Mouse (Mus musculus) forebrain, embryonic 10.5 days (tissue): ENCODE measurements around the gene Gabra5. TPM values are rescaled to one million over a fixed set of nuclear protein-coding genes. Genes with fewer than 3 reads are reported as not detected.

Experiments used
- DNase-seq: peaks from one replicate; pipeline ENCODE4 v3.0.0-alpha.2; 2017; ENCODE audit warnings: low spot score; ENCODE audit errors: extremely low spot score
- H3K27ac ChIP-seq: fragments of 300-500 bp; sonication (generic); 2 replicates; pipeline ENCODE4 v1.5.1; 2016; ENCODE audit warnings: mild to moderate bottlenecking
- H3K27me3 ChIP-seq: fragments of 300-500 bp; sonication (generic); 2 replicates; pipeline ENCODE4 v1.6.1; 2016; ENCODE audit warnings: mild to moderate bottlenecking; ENCODE audit not compliant: poor library complexity, severe bottlenecking
- H3K36me3 ChIP-seq: fragments of 300-500 bp; sonication (generic); replicated peaks from 2 replicates; pipeline ENCODE4 v1.6.1; 2016; ENCODE audit warnings: mild to moderate bottlenecking, moderate library complexity
- H3K4me1 ChIP-seq: fragments of 300-500 bp; sonication (generic); 2 replicates; pipeline ENCODE4 v1.6.1; 2016
- H3K4me3 ChIP-seq: fragments of 300-500 bp; sonication (generic); 2 replicates; pipeline ENCODE4 v1.5.1; 2016; ENCODE audit warnings: mild to moderate bottlenecking, moderate library complexity
- H3K9me3 ChIP-seq: fragments of 300-500 bp; sonication (generic); 2 replicates; pipeline ENCODE4 v1.6.1; 2016; ENCODE audit warnings: mild to moderate bottlenecking, moderate library complexity
- WGBS: fragments of 180-500 bp; shearing (Covaris S2); methylation state at CpG from one replicate; pipeline ENCODE4 v1.1.7; 2016; 5-methylcytosine and 5-hydroxymethylcytosine counted together
- polyA plus RNA-seq: library from polyadenylated mRNA; unstranded; fragments of >200 nt; fragmentation: Nextera tagmentation; extraction: Ambion mirVana; gene quantifications from 2 replicates; pipeline ENCODE4 v1.2.1, GENCODE M21; 2016

Gene Gabra5
- 0.16 and 0.36 TPM in 2 replicates for polyA plus RNA-seq

DNA sequence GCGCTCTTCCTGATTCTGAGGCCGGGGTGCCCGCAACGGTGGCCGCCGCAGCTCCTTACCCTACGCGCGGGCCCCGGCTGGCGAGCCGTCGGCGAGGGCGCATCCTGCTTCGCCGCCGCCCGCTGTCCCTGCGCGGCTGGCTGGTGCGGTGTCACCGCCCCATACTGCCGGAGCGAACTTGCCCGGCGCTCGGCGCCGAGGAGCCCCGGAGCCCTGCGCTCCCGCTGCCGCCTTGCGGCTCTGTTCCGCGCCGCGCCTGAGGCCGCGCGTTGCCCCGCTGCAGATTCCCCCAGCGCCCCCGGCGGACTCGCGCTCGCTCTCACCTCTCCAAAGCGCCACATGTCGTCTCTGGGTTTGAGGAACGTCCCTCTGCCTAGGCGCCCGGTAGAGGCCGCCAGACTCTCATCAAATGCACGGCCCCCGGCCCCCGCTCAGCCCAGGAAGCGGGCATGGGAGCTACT, at the start of gene Gabra5:
Gene Gabra5 (minus strand): TSS at position 379 of the 461 bp plus-strand sequence.
- under 1% methylated on average over 59 of the region's 59 CpGs for WGBS

DNA sequence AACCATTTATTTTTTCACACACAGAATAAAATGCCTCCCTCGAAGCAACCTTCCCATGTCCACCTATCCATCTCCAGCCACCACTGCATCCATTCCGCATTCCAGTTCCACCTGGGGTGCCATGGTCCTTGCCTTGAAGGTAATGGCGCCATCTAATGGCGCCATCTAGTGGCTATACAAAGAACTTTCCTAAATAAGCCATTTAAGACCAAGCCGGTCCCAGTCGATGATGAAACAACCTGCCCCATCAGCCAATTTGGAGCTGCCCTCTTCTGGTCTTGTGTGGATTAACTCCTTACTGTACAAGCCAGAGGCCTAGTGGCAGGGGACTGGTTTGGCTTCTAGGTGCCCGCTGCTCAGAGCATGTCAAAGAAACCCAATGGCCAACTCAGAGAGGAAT, 28.7 kb upstream of the Gabra5 start:
- WGBS: 19% methylated on average over 7 of the region's 7 CpGs
- DNase-seq: peak; percentile 17
- no peaks in the 10 kb centered on the region for H3K36me3 ChIP-seq
- H3K4me1 ChIP-seq: no peaks in the 10 kb centered on the region
- no peaks in the 10 kb centered on the region for H3K27me3 ChIP-seq
- H3K4me3 ChIP-seq: no peak overlapping the region
- no peak overlapping the region for H3K27ac ChIP-seq
- H3K9me3 ChIP-seq: no peaks in the 10 kb centered on the region

More for the DNA sequence above, at the start of gene Gabra5:
- DNase-seq: peak; percentile 64
- peaks cover 14% of the 10 kb centered on the region for H3K4me1 ChIP-seq
- H3K27me3 ChIP-seq: peaks cover 57% of the 10 kb centered on the region
- no peaks in the 10 kb centered on the region for H3K9me3 ChIP-seq
- no peak within 1 kb of the TSS; the same call in 1 of the 2 replicates for H3K27ac ChIP-seq
- H3K36me3 ChIP-seq: no peaks in the 10 kb centered on the region
- peak within 1 kb of the TSS; percentile 57 for H3K4me3 ChIP-seq

DNA sequence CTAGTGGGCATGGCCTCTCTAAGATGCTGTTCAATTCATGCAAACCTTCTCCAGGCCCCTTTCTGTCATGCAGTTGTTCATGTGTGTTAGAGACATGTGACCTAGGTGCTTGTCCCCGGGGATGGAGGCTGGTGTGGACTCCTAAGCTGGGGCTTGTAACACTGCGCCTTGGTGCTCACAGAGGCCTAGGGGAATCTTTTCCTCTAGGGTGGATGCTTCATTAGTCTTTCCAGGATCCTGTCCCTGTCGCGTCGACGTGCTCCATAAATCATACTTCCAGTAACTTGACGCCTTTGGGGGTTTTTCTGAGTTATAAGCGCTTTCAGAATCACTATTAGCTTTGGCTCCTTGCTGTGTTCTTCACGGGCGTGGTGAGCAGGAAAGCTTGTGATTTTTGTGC, 22.8 kb upstream of the Gabra5 start:
- no peak overlapping the region for H3K27ac ChIP-seq
- H3K36me3 ChIP-seq: no peaks in the 10 kb centered on the region
- no peaks in the 10 kb centered on the region for H3K4me1 ChIP-seq
- no peak for DNase-seq
- H3K27me3 ChIP-seq: no peaks in the 10 kb centered on the region
- 89% methylated on average over 10 of the region's 10 CpGs for WGBS
- H3K9me3 ChIP-seq: no peaks in the 10 kb centered on the region
- H3K4me3 ChIP-seq: no peak overlapping the region

DNA sequence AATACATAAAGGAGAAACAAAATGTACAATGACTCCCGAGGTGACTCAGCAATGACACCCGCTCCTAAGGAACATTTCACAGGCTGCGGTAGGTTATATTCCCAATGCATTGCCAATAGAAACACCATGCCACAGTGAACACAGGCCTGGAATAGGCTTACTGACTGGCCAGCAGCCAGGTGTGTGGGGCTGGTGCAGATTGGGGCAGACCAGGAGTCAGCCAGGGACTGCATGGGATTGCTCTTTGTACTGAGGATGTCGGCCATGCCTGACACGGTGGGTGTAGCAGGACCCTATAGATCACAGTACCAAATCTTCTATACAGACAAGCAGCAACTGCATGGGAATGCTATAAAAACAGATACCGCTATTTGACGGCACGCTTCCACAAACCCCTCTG, 20.1 kb upstream of the Gabra5 start:
- Histone ChIP-seq H3K36me3 (no peaks in the 10 kb centered on the region), H3K9me3 (no peaks in the 10 kb centered on the region), H3K4me1 (no peaks in the 10 kb centered on the region), H3K4me3 (no peak overlapping the region), H3K27ac (no peak overlapping the region), H3K27me3 (no peaks in the 10 kb centered on the region)
- 92% methylated on average over 8 of the region's 8 CpGs for WGBS
- no peak for DNase-seq

DNA sequence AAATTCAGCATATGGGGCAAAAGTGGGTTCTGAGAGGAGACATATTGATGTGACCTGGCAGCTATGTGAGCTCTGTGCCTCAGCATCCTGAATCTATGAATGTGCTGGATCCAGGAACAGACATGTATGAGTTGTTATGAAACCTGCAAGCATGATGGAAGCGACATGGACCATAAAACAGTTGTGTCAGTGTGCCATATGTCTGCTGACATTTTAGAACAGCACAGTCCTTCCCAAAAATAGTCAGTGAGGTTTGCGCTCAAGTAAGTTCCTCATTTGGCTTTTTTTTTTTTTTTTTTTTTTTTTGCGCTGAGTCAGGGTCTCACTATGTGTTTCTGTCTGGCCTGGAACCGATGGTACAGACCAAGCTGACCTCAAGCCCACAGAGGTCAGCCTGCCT, 19.6 kb upstream of the Gabra5 start:
- Histone ChIP-seq H3K36me3 (no peaks in the 10 kb centered on the region), H3K4me3 (no peak overlapping the region), H3K4me1 (no peaks in the 10 kb centered on the region), H3K27ac (no peak overlapping the region), H3K9me3 (no peaks in the 10 kb centered on the region), H3K27me3 (no peaks in the 10 kb centered on the region)
- WGBS: 89% methylated on average over 4 of the region's 4 CpGs
- DNase-seq: no peak

DNA sequence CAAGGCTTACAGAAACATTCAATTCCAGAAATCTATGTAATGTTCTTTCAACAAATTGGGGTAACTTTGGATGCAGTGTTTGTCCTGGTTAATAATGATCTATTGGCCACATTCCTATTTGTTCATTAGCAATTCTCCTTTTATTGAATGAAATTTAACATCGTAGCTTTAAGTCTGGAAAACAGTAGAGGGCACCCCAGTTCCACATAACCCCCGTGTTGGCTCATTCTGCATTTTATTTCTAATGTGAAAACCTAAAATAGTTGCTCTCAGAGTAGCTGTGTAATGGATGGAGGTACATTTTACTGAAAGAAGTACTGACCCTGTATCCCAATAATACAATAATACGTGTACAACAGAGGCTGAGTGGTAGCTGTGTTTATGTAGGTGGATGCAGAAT, 3.1 kb upstream of the Gabra5 start:
- 35% methylated on average over 3 of the region's 3 CpGs for WGBS

DNA sequence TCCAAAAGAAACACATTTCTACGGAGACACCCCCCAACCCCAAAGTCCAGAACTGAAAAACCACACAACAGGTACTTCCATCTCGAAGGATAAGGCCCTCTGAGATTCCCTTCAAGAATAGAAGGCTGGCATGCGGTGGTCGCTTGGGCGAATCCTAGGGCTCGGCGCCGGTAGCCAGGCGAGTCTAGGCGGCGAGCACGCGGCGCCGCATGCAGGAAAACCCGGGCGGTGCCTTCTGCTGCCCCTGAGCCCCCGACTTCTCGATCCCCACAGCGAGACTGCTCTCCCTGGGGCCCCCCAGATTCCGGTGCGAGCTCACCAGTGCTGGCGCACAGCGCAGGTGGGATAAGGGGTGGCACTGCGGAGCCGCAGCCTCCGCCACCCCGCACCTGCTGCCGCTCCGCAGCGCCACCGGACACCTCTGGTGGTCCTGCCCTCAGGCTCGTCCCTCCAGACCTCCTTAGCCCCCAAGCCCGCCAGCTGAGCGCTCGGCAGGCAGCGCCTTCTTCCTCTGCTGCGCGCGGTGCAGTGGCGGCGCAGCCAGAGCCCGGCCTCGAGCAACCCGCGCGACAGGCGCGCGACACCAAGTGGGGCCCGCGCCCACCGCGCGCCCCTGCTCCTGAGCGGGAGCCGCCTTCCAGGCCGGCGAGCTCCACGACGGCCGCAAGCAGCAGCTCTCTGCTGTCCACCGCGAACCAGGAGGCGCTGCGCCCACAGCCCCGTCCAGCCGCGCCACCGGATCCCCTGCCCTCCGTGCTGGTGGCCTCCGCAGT, 813 bp downstream of the Gabra5 start:
- Histone ChIP-seq H3K4me1 (peaks cover 14% of the 10 kb centered on the region), H3K4me3 (peak overlapping the region; percentile 57), H3K27me3 (peaks cover 57% of the 10 kb centered on the region), H3K27ac (no peak overlapping the region; the same call in 1 of the 2 replicates), H3K9me3 (no peaks in the 10 kb centered on the region), H3K36me3 (no peaks in the 10 kb centered on the region)
- DNase-seq: peak; percentile 31
- WGBS: 1% methylated on average over 72 of the region's 72 CpGs

More for the DNA sequence above, 3.1 kb upstream of the Gabra5 start:
- no peak for DNase-seq
- no peak overlapping the region for H3K4me3 ChIP-seq
- H3K27ac ChIP-seq: no peak overlapping the region
- no peaks in the 10 kb centered on the region for H3K9me3 ChIP-seq
- peaks cover 14% of the 10 kb centered on the region for H3K4me1 ChIP-seq
- no peaks in the 10 kb centered on the region for H3K36me3 ChIP-seq
- peaks cover 38% of the 10 kb centered on the region for H3K27me3 ChIP-seq

DNA sequence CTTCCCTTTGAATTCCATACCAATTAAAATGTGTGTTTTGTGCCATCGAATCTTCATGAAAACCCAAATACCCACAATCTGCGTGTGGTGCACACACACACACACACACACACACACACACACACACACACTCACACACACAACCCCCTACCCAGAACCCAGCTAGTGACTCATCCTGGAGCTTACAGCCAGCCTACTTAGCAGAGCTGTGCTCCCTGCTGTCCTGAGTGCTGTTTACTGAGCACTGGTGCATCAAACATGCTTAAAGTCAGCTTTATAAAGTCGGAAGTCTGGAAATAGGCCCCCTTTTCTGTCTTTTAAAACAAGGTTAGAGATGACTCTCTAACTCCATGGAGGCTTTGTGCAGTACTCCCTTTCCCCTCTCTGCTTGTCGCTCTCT, 7.0 kb downstream of the Gabra5 start:
- Histone ChIP-seq H3K27me3 (peaks cover 18% of the 10 kb centered on the region), H3K4me1 (no peaks in the 10 kb centered on the region), H3K4me3 (no peak overlapping the region), H3K27ac (no peak overlapping the region), H3K9me3 (no peaks in the 10 kb centered on the region), H3K36me3 (no peaks in the 10 kb centered on the region)
- WGBS: 73% methylated on average over 4 of the region's 4 CpGs
- DNase-seq: no peak

DNA sequence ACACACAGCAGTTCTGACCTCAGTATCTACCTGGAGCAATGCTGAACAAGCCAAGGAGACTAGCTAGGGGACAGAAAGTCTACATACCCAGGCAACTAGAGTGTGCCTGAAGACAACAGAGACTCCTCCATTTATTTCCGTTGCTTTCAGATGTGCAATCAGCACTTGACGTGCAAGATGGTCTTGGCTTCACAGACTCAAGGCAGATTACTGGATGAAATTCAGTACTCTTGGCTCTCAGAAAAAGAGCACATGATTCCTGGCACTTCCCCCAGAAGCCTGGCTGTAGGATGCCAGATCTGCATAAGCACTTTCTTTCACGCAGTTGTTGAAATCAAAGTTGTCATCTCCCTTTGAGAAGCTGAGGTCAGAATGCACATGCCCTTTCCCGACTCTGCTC, 18.1 kb downstream of the Gabra5 start:
- Histone ChIP-seq H3K9me3 (no peaks in the 10 kb centered on the region), H3K27me3 (no peaks in the 10 kb centered on the region), H3K4me3 (no peak overlapping the region), H3K4me1 (no peaks in the 10 kb centered on the region), H3K27ac (no peak overlapping the region), H3K36me3 (no peaks in the 10 kb centered on the region)
- 89% methylated on average over 4 of the region's 4 CpGs for WGBS
- no peak for DNase-seq

DNA sequence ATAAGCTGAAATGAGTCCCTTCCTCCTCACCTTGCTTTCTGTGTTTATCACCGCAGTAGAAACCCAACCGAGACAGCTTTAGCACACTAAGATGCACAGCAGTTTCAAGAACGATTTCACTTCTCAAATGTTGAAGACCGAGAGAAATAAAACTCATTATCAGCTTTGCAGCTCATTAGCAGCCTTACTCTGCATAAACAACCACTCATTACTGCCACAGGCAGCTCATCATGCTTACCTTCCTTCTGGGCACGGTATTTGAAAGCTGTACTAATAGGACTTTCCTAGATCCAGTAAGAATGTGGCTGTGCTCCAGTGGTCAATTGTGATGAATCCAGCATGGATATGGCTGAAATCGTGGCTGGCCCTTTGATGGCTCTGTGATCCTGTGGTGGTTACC, 23.0 kb downstream of the Gabra5 start:
- no peaks in the 10 kb centered on the region for H3K4me1 ChIP-seq
- no peak overlapping the region for H3K27ac ChIP-seq
- no peaks in the 10 kb centered on the region for H3K27me3 ChIP-seq
- DNase-seq: no peak
- H3K4me3 ChIP-seq: no peak overlapping the region
- no peaks in the 10 kb centered on the region for H3K36me3 ChIP-seq
- H3K9me3 ChIP-seq: no peaks in the 10 kb centered on the region
- 86% methylated on average over 6 of the region's 6 CpGs for WGBS

DNA sequence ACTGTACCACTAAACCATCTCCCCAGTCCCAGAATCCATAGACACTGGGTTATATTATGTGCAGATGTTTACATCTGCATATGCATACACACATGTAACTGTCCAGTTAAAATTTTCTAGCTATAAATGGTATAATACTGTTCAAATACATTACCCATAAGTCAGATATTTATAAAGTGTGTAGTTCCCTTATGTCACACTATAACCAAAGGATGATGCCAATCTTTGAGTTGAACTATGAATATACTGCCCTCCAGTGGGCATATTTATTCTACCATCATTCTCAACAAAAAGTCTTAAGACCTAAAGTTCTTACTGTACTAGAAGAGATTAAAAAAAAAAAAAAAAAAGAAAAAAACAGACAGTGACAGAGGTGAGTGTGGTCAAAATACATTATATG, 27.0 kb downstream of the Gabra5 start:
- H3K9me3 ChIP-seq: no peaks in the 10 kb centered on the region

DNA sequence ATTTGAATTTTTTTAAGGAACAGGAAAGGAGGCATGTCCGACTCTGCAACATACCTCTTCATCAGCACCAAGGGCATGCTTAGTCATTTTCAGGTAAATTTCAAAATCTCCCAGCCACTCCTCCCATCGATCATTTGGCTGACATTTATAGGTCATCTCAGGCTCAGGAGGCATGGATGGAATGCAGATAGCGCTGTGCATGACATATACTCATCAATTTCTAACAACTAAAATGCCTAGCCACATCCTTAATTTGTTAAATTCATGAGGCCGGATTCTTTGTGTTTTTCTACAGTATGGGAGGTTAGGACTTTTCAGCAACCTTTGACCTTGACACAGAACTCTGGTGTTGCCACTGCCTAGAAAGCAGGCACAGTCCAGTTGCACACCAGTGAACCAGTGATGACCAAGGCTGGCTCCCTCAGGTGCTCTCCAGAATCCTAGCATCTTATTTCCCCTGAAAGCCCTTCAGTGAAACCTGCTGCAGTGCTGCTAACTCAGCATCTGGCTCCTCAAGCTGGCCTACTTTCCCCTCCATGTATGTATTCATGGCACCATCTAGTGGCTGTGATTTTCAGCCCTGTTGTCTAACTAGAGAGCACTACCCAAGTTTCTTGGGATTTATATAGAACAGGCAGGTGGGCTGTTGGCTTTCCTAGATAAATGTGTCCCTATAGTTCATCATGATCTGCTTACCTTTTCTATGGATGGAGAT, 35.9 kb downstream of the Gabra5 start:
- no peaks in the 10 kb centered on the region for H3K9me3 ChIP-seq
- no peaks in the 10 kb centered on the region for H3K27me3 ChIP-seq
- no peak overlapping the region for H3K4me3 ChIP-seq
- no peaks in the 10 kb centered on the region for H3K36me3 ChIP-seq
- 85% methylated on average over 4 of the region's 4 CpGs for WGBS
- no peak overlapping the region for H3K27ac ChIP-seq
- H3K4me1 ChIP-seq: no peaks in the 10 kb centered on the region
- DNase-seq: peak; percentile 15

More for the DNA sequence above, 27.0 kb downstream of the Gabra5 start:
- Histone ChIP-seq H3K4me3 (no peak overlapping the region), H3K36me3 (no peaks in the 10 kb centered on the region), H3K4me1 (no peaks in the 10 kb centered on the region), H3K27me3 (no peaks in the 10 kb centered on the region), H3K27ac (no peak overlapping the region)
- DNase-seq: no peak

DNA sequence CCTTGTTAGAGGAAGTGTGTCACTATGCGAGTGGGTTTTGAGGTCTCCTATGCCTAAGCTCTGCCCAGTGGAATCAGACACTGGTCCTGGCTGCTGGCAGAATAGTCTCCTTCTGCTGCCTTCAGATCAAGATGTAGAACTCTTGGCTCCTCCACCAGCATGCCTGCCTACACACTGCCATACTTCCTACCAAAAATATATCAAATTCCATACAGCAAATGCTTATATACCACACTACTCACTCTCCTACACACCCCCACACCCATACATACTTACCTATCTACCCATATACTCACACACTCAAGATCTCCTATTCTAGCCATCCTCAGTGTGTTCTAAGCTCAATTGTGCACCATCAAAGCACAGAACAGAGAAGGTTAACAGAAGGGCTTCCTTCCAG, 38.5 kb downstream of the Gabra5 start:
- DNase-seq: no peak
- no peaks in the 10 kb centered on the region for H3K36me3 ChIP-seq
- H3K27ac ChIP-seq: no peak overlapping the region
- no peaks in the 10 kb centered on the region for H3K9me3 ChIP-seq
- 91% methylated on average over 1 of the region's 1 CpGs for WGBS
- H3K4me3 ChIP-seq: no peak overlapping the region
- no peaks in the 10 kb centered on the region for H3K4me1 ChIP-seq
- no peaks in the 10 kb centered on the region for H3K27me3 ChIP-seq
